Mouse (Mus musculus) intestine, postnatal 0 days (tissue): ENCODE results near the gene Ifrd2. TPM values are rescaled to one million over a fixed set of nuclear protein-coding genes. Genes with fewer than 3 reads are reported as not detected.

ENCODE experiments used
- ATAC-seq: fragments of 200-750 bp; cut with Nextera tagmentation; 2 replicates; pipeline ENCODE4 v1.8.0; 2017; ENCODE audit warnings: mild to moderate bottlenecking, moderate TSS enrichment, moderate library complexity
- H3K27ac ChIP-seq: fragments of 300-500 bp; sonication (generic); 2 replicates; pipeline ENCODE4 v1.5.1; 2014; ENCODE audit warnings: mild to moderate bottlenecking, low read depth, low read length, moderate library complexity
- H3K27me3 ChIP-seq: fragments of 300-500 bp; sonication (generic); replicated peaks from 2 replicates; pipeline ENCODE4 v1.6.1; 2014; ENCODE audit warnings: low read length, mixed read lengths; ENCODE audit not compliant: control insufficient read depth, insufficient read depth
- H3K36me3 ChIP-seq: fragments of 300-500 bp; sonication (generic); 2 replicates; pipeline ENCODE4 v1.6.1; 2014; ENCODE audit warnings: mild to moderate bottlenecking, moderate library complexity; ENCODE audit not compliant: control insufficient read depth, insufficient read depth
- H3K4me1 ChIP-seq: fragments of 300-500 bp; sonication (generic); replicated peaks from 2 replicates; pipeline ENCODE4 v1.6.1; 2014; ENCODE audit warnings: antibody characterized with exemption, low read length, mixed read lengths; ENCODE audit not compliant: control insufficient read depth, insufficient read depth
- H3K4me2 ChIP-seq: fragments of 300-500 bp; sonication (generic); replicated peaks from 2 replicates; pipeline ENCODE4 v1.6.1; 2014; ENCODE audit warnings: low read depth, mild to moderate bottlenecking, moderate library complexity
- H3K4me3 ChIP-seq: fragments of 300-500 bp; sonication (generic); 2 replicates; pipeline ENCODE4 v1.5.1; 2014; ENCODE audit warnings: low read depth, low read length
- H3K9ac ChIP-seq: fragments of 300-500 bp; sonication (generic); 2 replicates; pipeline ENCODE4 v1.6.1; 2014; ENCODE audit warnings: mild to moderate bottlenecking, low read depth, low read length
- H3K9me3 ChIP-seq: fragments of 300-500 bp; sonication (generic); 2 replicates; pipeline ENCODE4 v1.6.1; 2016; ENCODE audit warnings: mixed run types; ENCODE audit not compliant: control insufficient read depth
- CTCF ChIP-seq: sonication (generic); IDR thresholded peaks from 2 replicates; pipeline ENCODE4 v1.5.1; 2016; ENCODE audit warnings: low read depth, mild to moderate bottlenecking, control low read depth, antibody characterized with exemption, moderate library complexity
- WGBS: fragments of 180-500 bp; shearing (Covaris S2); extraction: QIAGEN DNeasy Blood & Tissue Kit; methylation state at CpG from one replicate; pipeline ENCODE4 v1.1.7; 2014; 5-methylcytosine and 5-hydroxymethylcytosine counted together
- polyA plus RNA-seq: library from polyadenylated mRNA; unstranded; fragments of >200 nt; fragmentation: Nextera tagmentation; extraction: Ambion mirVana; gene quantifications from 2 replicates; pipeline ENCODE4 v1.2.1, GENCODE M21; 2015

The Ifrd2 gene
- polyA plus RNA-seq, 1 experiment from 2014 or later, result 36.9 TPM

GRCm38 (mm10) chr9:107629901-107630425 is 42.5 kb downstream of the Ifrd2 start:
- no peak for ATAC-seq
- TF ChIP-seq CTCF, result no peak
- Histone ChIP-seq H3K36me3 (peaks cover 11% of the 10 kb centered on the region; the same call in 1 of the 2 replicates), H3K4me1 (peaks cover 21% of the 10 kb centered on the region), H3K4me2 (peak overlapping the region; percentile 27), H3K27ac (peak overlapping the region; percentile 57; the same call in 1 of the 2 replicates), H3K9me3 (no peaks in the 10 kb centered on the region), H3K9ac (no peak overlapping the region), H3K27me3 (no peaks in the 10 kb centered on the region), H3K4me3 (no peak overlapping the region)
- 27% methylated on average over 14 of the region's 14 CpGs for WGBS

DNA sequence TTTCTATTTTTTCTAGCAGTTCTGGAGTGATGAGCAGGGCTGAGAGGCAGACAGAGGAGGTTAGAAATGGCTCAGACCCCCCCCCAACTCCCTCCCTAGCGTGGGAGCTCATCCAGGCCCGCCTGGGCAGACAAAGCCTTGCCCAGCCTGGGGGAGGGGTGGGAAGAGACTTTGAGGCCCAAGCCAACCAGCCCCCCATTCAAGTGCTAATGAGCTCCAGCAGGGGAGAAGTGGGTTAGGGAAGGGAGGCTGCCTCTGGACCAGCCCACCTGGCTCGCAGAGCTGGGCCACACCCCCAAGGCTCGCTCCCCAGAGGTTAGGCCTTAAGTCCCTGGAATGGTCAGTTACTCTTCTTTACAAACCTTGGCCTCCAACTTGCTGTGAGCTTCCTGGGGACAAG is 43.1 kb downstream of the Ifrd2 start:
- Histone ChIP-seq H3K4me3 (no peak overlapping the region), H3K36me3 (peaks cover 5% of the 10 kb centered on the region; the same call in 1 of the 2 replicates), H3K9me3 (no peaks in the 10 kb centered on the region), H3K4me2 (peak overlapping the region; percentile 27; the same call in 1 of the 2 replicates), H3K4me1 (peaks cover 20% of the 10 kb centered on the region), H3K27me3 (no peaks in the 10 kb centered on the region), H3K9ac (no peak overlapping the region), H3K27ac (no peak overlapping the region)
- no peak for TF ChIP-seq CTCF
- no peak for ATAC-seq
- 50% methylated on average over 4 of the region's 4 CpGs for WGBS

DNA sequence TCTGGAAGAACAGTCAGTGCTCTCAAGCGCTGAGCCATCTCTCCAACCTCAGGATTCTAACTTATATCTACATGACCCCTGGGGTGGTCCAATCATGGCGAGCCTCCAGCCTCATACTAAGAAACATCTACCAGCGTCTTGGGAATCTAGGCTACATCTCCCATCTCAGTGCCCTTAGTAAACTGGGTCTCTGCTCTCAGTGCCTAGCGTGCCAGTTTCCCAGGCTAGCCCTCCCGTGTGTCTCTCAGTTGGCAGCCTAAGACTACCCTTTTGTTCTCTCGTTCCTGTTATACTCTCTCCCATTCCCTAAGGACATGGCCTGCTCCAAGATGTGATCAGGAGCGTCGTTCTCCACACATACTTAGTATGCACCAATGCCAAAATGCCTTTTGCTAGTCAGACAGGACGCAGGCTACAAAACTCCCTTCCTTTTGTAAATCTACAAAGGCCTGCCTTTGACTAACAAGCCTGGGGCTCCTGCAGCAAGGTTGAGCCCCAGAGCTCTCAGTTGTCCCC is 43.9 kb downstream of the Ifrd2 start:
- Histone ChIP-seq H3K9ac (no peak overlapping the region), H3K27me3 (no peaks in the 10 kb centered on the region), H3K27ac (no peak overlapping the region), H3K36me3 (peaks cover 5% of the 10 kb centered on the region; the same call in 1 of the 2 replicates), H3K4me1 (peaks cover 23% of the 10 kb centered on the region), H3K4me3 (no peak overlapping the region), H3K4me2 (peak overlapping the region; percentile 13; the same call in 1 of the 2 replicates), H3K9me3 (no peaks in the 10 kb centered on the region)
- 83% methylated on average over 9 of the region's 9 CpGs for WGBS
- no peak for ATAC-seq
- no peak for TF ChIP-seq CTCF

DNA sequence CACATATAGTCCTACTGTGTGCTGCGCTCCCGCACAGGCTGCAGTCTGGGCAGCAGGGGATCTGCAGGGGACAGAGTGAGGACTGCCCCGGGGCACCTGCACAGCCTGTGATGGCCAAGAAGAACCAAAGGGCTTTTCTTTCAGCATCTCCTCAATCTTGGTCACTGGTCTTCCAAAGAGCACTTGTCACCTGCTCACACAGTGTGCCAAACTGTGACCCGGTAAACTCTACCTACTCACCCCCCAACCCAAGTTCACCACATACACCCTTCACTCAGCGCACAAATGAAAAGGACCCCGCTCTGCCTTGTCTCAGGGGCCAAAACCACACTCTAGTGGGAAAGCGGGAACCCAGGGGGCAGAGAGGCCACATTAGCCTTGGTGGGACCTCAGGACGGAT is 44.4 kb downstream of the Ifrd2 start:
- Histone ChIP-seq H3K27ac (no peak overlapping the region), H3K4me2 (peak overlapping the region; percentile 13; the same call in 1 of the 2 replicates), H3K4me3 (no peak overlapping the region), H3K27me3 (no peaks in the 10 kb centered on the region), H3K9me3 (no peaks in the 10 kb centered on the region), H3K4me1 (peaks cover 20% of the 10 kb centered on the region), H3K9ac (no peak overlapping the region), H3K36me3 (peaks cover 5% of the 10 kb centered on the region; the same call in 1 of the 2 replicates)
- WGBS, result 93% methylated on average over 8 of the region's 8 CpGs
- no peak for TF ChIP-seq CTCF
- no peak for ATAC-seq

GRCm38 (mm10) chr9:107632478-107632877 is 45.0 kb downstream of the Ifrd2 start:
- TF ChIP-seq CTCF, result no peak
- Histone ChIP-seq H3K27me3 (no peaks in the 10 kb centered on the region), H3K4me2 (peak overlapping the region; percentile 97), H3K27ac (peak overlapping the region; percentile 83; the same call in 1 of the 2 replicates), H3K9ac (peak overlapping the region; percentile 87; the same call in 1 of the 2 replicates), H3K9me3 (no peaks in the 10 kb centered on the region), H3K36me3 (peaks cover 2% of the 10 kb centered on the region; the same call in 1 of the 2 replicates), H3K4me3 (peak overlapping the region; percentile 95), H3K4me1 (0 out of 2 replicates have a peak, but pooled peaks cover 16% of the 10 kb centered on the region)
- ATAC-seq, result no peak
- 49% methylated on average over 6 of the region's 6 CpGs for WGBS

- H3K4me1 ChIP-seq, result 0 out of 2 replicates have a peak, but pooled peaks cover 16% of the 10 kb centered on the region
- H3K9ac ChIP-seq, result peak overlapping the region; percentile 87
- ATAC-seq, result peak; percentile 14; the same call in 1 of the 2 replicates
- H3K4me2 ChIP-seq, result peak overlapping the region; percentile 97
- peak overlapping the region; percentile 95 for H3K4me3 ChIP-seq
- H3K27ac ChIP-seq, result peak overlapping the region; percentile 83
- H3K27me3 ChIP-seq, result no peaks in the 10 kb centered on the region
- TF ChIP-seq CTCF, result no peak
- WGBS, result 2% methylated on average over 33 of the region's 33 CpGs
- no peaks in the 10 kb centered on the region; the same call in 1 of the 2 replicates for H3K36me3 ChIP-seq
- H3K9me3 ChIP-seq, result no peaks in the 10 kb centered on the region
These were observed 45.7 kb downstream of the Ifrd2 start for GRCm38 (mm10) chr9:107633091-107633660.
